Mouse (Mus musculus) ovary, adult 10 weeks (tissue): Measurements from ENCODE around the gene Sos2. TPM values are rescaled to one million over a fixed set of nuclear protein-coding genes. Genes with fewer than 3 reads are reported as not detected.

ENCODE experiments used
- polyA plus RNA-seq: library from polyadenylated mRNA; stranded (reverse); fragments of 350-450 nt; fragmentation: Illumina TruSeq; extraction: RNeasy Lipid Tissue Mini Kit (QIAGEN cat#74804); gene quantifications from one replicate; pipeline ENCODE4 v1.2.3, GENCODE M21; 2014

Sos2 gene
- 110 TPM for polyA plus RNA-seq

DNA sequence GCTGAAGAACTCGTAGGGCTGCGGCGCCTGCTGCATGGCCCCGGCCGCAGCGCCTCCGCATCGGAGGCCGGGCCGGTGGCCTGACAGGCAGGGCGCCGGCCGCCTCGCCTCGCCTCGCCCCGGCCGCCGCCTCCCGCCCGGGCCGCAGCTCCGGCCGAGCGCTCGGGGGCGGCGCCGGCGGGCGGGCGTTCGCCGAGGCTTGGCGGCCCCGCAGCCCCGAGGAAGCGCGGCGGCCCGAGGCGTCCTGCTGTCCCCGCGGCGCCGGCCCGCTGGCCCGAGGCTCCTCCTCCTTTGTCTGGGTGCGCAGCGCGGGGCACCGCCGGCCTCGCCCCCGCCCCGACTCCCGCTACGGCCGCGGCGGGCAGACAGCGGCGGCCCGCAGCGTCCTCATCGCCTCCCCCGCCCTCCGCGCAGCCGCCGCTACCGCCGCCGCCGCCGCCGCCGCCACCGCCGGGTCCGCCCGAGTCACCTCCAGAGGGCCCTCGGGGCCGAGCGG is at the start of gene Sos2:
Gene Sos2, minus strand, starts transcription at position 287 of the 496 bp plus-strand sequence.

DNA sequence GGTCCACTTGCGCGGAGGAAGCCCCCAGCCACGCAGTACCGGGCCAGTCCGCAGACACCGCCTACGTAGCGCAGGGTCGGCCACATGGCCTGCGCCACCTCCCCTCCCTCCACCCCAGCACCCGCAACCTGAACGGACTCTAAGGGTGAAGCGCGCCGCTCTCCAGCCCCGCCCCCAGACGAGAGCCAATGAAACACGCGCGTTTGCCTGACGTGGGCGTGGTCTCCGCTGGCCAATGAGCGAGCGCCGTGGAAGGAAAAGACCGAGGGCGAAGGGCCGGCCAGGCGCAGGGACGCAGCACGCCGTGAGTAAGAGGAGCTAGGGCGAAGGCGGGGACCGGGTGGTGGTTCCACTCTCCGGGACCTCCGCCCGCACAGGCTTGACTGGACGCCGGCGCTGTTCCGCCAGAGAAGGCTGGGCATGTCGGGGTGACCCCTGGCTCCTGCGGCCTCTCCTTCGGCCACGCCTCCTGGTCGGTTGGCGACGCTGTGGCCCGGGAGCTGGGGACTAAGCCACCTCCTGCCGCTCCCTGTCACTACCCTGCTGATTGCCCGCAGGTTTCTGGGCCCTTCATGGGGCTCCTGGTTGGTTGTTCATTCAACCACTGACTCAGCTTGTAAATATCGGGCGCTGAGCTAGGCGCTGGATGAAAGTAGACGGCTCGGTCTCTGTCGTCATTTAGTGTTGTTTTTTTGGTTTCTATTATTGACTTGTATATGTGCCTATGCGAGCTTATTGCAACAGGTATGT is 43.2 kb upstream of the Sos2 start, which contains the start of the genes L2hgdh and Atp5s:
Gene L2hgdh, minus strand, starts transcription at position 163 of the 750 bp plus-strand sequence.
Gene Atp5s, plus strand, starts transcription at position 240 of the 750 bp plus-strand sequence.

DNA sequence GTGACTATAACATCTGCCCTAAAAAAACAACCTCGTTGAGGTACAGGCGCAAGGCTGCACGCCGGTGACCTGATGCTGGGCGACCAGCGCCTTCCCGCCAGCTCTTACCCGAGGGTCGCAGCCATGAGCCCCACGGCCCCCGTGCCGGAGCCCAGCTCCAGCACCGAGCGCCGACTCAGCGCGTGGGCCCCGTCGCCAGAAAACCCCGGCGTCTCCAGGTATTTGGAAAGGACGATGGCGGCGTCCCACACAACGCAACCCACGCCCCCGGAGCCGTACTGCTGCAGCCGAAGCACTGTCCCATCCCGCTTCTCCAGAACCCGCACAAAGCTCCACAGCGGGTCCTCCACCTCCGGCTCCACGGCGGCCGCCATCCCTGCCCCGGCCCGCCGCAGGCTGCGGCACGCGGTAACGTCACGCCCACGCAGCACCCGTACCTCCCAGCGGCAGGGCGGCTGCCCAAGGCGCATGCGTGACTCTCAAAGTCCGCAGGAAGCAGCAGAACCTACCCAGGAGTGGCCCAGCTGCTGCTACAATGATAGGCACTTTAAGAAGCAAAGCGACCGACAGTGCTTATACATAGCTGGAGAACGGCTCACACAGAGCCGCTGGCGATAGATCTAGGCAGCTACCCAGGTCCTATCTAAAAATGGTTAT is 98.9 kb downstream of the Sos2 start, which contains the start of gene Vcpkmt:
Gene Vcpkmt, minus strand, starts transcription at position 416 of the 657 bp plus-strand sequence.

Other genes with a start within 250 kb of the Sos2 start
- gene Vcpkmt, start 98.8 kb downstream of the Sos2 start, polyA plus RNA-seq, result 43.2 TPM
- gene L2hgdh, start 43.0 kb upstream of the Sos2 start, polyA plus RNA-seq, result 20.2 TPM
- gene Atp5s, start 43.1 kb upstream of the Sos2 start, polyA plus RNA-seq, result 30.4 TPM
- gene Cdkl1, start 109.4 kb upstream of the Sos2 start, polyA plus RNA-seq, result 14.0 TPM
- gene Atl1, start 210.8 kb upstream of the Sos2 start, polyA plus RNA-seq, result 9.0 TPM
- 118 TPM for gene Map4k5, start 211.3 kb upstream of the Sos2 start, polyA plus RNA-seq